Mouse (Mus musculus) urinary bladder, postnatal 36 days (tissue): ENCODE data around the gene Acvr2b.

ENCODE experiments used
- DNase-seq, 2 experiments: peaks; one replicate each; pipeline ENCODE4 v3.0.0; 2022; ENCODE audit warnings: low spot score in 2 of 2, mixed read lengths in 1 of 2

Gene Acvr2b

GRCm38 (mm10) chr9:119473608-119474164, 71.8 kb downstream of the Acvr2b start:
- DNase-seq = no peak

GRCm38 (mm10) chr9:119474717-119475611, 73.0 kb downstream of the Acvr2b start:
- DNase-seq = no peak

- no peak for DNase-seq
Observed at GRCm38 (mm10) chr9:119477754-119478153, 75.8 kb downstream of the Acvr2b start.

GRCm38 (mm10) chr9:119478345-119478744, 76.4 kb downstream of the Acvr2b start:
- no peak for DNase-seq

GRCm38 (mm10) chr9:119479297-119479696, 77.4 kb downstream of the Acvr2b start:
- peak in 1 of 2 experiments; percentile 23 for DNase-seq

- no peak for DNase-seq
Observed at GRCm38 (mm10) chr9:119481612-119482011, 79.7 kb downstream of the Acvr2b start.

GRCm38 (mm10) chr9:119483554-119484353, 81.8 kb downstream of the Acvr2b start:
- no peak for DNase-seq

GRCm38 (mm10) chr9:119484420-119484819, 82.5 kb downstream of the Acvr2b start:
- DNase-seq = no peak
